Mouse (Mus musculus) embryo, embryonic 10 days (tissue): ENCODE measurements at regions not wholly inside any gene's neighbourhood (a gene's known extent, or its start where the extent isn't known, plus 50 kb on each side); places are given as distances from the start of the nearest gene placed in this dataset.

Experiments used
- DNase-seq: peaks from one replicate; pipeline ENCODE4 v3.0.0-alpha.2; 2015; ENCODE audit warnings: low spot score

- DNase-seq: no peak
Observed at GRCm38 (mm10) chr13:69182478-69182877, 183.1 kb upstream of the Adcy2 start.

- DNase-seq: no peak
Observed at GRCm38 (mm10) chr13:69190661-69191060, 191.3 kb upstream of the Adcy2 start.

DNA sequence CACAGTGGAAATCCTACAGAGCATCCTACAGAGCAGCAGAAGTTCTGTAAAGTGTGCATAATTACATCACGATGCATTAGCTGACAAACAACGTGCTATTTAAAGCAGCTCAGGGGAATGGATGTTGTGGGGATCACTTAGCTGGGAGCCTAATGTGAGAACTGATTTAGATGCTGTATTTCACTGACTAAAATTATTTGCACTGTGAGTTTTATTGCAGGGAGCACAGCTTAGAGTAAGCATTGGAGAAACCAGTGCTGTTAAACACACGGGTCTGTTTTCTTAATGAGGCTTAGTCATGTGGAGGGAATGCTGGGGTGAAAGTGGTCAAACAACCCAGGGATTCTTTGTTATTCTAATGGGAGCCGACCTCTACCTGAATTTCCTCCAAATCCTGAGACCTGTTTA, 197.1 kb upstream of the Adcy2 start:
- no peak for DNase-seq

GRCm38 (mm10) chr13:69207741-69208568, 208.6 kb upstream of the Adcy2 start:
- no peak for DNase-seq

DNA sequence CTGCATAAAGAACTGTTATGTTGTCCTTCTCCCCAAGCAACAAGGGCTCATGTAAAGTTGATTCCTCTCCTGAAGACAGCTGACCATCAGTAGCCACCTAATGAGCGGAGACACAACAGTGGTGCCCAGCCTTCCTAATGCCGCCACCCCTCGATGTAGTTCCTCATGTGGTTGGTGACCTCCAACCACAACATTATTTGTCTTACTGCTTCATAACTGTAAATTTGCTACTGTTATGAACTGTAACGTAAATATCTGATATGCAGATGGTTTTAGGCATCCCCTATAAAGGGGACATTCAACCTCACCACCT, 209.2 kb upstream of the Adcy2 start:
- DNase-seq: no peak

GRCm38 (mm10) chr13:69216579-69216978, 217.2 kb upstream of the Adcy2 start:
- no peak for DNase-seq

GRCm38 (mm10) chr13:69220425-69220824, 221.1 kb upstream of the Adcy2 start:
- peak; percentile 77 for DNase-seq

DNA sequence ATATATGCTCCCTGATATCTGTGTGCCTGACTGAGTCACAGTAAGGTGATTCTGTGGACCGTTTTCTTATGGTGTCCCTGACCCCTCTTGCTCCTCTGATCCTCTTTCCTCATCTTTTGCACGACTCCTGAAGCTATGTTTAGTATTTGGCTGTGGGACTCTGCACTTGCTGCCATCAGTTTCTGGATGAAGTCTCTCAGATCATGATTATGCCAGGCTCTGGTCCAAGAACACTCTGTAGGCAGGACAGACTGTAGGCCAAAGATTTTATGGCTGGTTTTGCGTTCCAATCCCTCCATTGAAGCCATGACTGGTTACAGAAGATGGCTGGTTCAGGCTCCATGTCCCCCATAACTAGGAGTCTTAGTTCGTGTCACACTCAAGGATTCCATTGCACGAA, 227.2 kb upstream of the Adcy2 start:
- no peak for DNase-seq

GRCm38 (mm10) chr13:69230361-69230943, 231.1 kb upstream of the Adcy2 start:
- no peak for DNase-seq

GRCm38 (mm10) chr13:69236386-69236785, 237.0 kb upstream of the Adcy2 start:
- DNase-seq: no peak

DNA sequence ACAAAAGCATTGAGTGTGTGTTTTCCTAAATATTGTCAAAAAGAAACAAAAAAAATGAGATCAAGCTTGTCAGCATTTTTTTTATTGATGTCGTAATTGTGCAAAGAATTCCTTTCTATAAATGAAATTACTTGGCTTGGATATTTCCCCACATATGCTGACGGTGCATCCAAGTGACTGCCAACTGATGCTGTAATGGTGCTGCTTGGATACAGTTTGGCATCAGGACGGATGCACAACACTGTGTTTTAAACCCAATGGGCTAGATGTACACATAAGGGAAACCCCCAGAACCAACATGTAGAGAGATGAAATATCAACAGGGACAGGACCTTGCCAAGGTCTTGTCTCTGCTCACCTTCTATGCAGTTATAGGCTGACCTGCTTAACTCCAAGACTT, 238.6 kb upstream of the Adcy2 start:
- DNase-seq: no peak

DNA sequence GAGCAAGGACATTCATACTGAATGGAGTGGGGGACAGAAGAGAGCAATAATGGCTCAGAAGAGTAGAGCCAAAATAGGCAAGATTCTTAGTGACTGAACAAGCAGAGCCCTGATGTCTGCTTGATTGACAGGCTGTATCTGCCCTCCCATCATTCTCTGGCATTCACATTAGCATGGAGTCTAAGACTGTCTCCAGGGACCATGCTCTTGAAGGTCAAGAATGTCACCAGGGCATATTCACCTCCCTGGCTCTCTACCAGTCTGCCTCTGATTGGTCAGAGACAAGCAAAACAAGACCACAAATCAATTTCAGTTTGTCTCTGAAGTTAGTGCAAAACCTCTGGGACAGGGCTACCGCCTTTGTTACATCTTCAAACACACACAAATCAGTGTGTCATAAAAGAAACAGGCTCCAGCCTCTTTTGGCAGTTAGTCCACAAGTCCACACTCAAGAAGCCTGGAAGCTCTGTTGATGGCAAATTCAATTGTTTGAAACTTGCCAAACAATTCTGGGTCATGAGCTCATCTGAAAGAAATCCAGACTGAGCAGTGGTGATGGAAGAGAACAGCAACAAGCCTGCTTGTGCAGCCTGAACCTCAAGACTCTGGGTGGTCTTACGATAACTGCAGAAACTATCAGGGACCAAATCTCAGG, 240.0 kb upstream of the Adcy2 start:
- peak; percentile 23 for DNase-seq

DNA sequence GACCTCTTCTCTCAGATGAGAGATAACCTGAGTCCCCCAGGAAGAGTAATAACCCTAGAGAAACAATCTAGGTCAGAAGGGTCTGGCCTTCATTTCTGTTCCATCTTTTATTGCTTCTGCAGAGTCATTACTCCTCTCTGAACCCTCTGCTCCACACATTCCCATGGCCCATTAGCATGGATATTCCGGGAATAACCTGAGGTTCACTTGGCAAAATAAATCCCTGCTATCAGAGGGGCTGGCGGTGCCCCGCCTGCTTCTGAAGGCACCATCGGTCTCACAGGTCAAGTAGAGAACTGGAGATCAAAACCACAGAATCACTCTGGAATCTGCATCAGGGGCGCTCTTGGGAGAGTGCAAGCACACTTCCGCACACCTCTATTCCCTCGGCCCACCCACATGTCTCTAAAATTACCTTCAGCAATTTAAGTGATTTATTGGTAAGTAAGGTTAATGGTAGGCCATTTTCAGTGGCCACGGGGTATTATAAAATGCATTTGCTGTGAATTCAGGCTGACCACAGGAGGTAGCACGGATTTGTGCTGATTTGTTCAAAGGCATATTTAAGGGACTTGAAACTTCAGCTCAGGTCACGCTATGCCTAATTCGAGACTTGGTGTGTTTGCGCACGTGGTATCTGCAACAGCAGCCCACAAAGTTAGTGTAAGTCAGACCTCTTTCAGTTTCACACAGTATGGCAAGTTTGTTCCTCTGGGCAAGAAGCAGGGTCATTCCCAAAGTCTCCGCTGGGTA, 243.4 kb upstream of the Adcy2 start:
- no peak for DNase-seq

DNA sequence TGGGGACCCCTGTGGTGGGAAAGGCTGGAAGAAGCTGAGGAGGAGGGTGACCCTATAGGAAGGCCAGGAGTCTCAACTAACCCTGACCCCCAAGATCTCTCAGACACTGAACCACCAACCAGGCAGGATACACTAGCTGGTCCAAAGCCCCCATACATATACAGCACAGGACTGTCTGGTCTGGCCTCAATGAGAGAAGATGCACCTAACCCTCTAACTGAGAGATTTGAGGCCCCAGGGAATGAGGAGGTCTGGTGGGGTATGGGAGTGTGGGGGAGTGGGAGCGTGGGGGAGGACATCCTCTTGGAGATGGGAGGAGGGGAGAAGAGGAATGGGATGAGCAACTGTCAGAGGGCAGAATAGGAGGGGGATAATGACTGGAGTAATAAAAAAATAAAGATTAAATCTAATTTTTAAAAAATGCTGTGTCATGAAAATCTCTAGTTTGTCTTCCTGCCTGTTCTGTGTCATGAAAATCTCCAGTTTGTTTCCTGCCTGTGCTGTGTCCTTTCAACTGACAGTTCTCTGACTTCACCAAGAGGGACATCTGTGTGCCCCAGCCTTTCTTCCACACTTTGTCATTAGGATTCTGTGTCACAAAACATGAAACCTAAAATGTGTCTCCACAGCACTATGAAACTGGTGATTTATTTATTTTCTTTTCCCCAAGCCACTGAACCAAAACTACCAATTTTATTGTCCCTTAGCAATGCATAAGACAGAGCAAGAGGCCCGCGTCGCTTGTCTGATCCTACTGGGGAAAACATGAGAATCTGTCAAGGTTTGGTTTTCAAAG, 251.2 kb upstream of the Adcy2 start:
- DNase-seq: no peak

DNA sequence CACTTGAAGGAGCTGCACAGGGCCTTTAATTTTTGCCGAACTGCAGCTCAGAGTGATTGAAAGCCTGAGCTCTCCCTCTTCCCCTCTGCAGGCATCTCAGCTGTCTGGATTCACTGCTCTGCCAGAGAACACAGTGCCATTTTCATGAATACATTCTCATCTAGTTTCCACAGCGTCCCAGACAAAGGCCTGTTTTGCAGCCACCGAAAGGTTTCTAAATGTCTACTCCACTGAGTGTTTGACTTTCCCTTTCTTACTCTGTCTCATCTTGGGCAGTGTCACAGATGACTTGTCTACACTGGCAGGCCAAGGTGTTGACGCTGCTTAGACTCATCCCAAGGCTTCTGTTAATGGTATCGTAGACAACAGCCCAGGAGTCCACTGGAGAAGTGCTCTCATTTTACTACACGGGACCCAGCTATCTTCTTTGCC, 251.8 kb upstream of the Adcy2 start:
- DNase-seq: no peak

GRCm38 (mm10) chr13:69252335-69252734, 253.0 kb upstream of the Adcy2 start:
- no peak for DNase-seq

- no peak for DNase-seq
Observed at GRCm38 (mm10) chr13:69260485-69260884, 261.1 kb upstream of the Adcy2 start.

DNA sequence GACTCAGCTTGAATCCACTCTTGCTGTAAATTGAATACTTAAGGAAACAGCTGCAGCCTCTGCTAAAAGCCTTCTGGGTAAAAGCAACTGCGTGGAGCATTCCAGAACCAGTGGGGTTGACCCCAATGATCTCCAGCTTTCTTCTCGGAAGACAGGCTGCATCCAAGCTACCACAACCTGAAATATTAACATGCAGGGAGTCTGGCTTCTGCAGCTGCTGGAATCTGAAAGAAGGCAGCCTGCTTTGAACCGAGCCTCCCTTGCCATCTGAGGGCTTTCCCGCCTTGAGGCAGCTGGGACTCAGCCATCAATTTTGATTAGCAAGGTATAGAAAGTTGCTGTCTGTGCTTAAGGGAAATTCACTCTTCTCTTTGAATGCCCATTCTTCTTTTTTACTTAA, 261.6 kb upstream of the Adcy2 start:
- no peak for DNase-seq

GRCm38 (mm10) chr13:69263722-69264121, 264.4 kb upstream of the Adcy2 start:
- DNase-seq: no peak

GRCm38 (mm10) chr13:69266071-69266470, 266.7 kb upstream of the Adcy2 start:
- DNase-seq: no peak

GRCm38 (mm10) chr13:69272506-69272905, 261.0 kb upstream of the Nsun2 start:
- DNase-seq: no peak

GRCm38 (mm10) chr13:69279647-69280046, 253.9 kb upstream of the Nsun2 start:
- DNase-seq: no peak
